Mouse (Mus musculus): ENCODE data around the gene Gpr179. TPM values are rescaled to one million over a fixed set of nuclear protein-coding genes. Genes with fewer than 3 reads are reported as not detected.
A peak's percentile ranks its signal among the peaks of the same experiment; 100 is the strongest.
"Not testable (repeated sequence)": the region's sequence is repeated elsewhere in the genome, so short reads cannot be mapped to it uniquely, and the experiment has no call there.

Gpr179 gene
- polyA plus RNA-seq, 1 experiment from 2014 or later = 0.03 TPM

GRCm38 (mm10) chr11:97363644-97363995 lies 11.7 kb upstream of the Gpr179 start:
- Histone ChIP-seq H3K27ac (ENCODE audit: low read depth, low read length) (no peak overlapping the region), H3K4me2 (ENCODE audit: low read depth, low read length, severe bottlenecking) (peak overlapping the region; percentile 82), H3K36me3 (ENCODE audit: control insufficient read depth, insufficient read depth, low read length) (no peaks in the 10 kb centered on the region), H3K4me1 (replicated peaks; ENCODE audit: control insufficient read depth, insufficient read depth, low read length) (peaks cover 13% of the 10 kb centered on the region), H3K27me3 (ENCODE audit: control insufficient read depth, insufficient read depth, low read length) (no peaks in the 10 kb centered on the region), H3K9ac (ENCODE audit: low read length) (peak overlapping the region; percentile 95), H3K4me3 (ENCODE audit: low read depth, low read length) (peak overlapping the region; percentile 96), H3K9me3 (ENCODE audit: control insufficient read depth, low read length) (no peaks in the 10 kb centered on the region)
- DNase-seq (ENCODE audit: low spot score) (no peak), ATAC-seq (replicated peaks; ENCODE audit: low FRiP score) (no peak)
- 1% methylated on average over 7 of the region's 7 CpGs for WGBS

- H3K4me1 ChIP-seq (replicated peaks; ENCODE audit: control insufficient read depth, insufficient read depth, low read length) = peaks cover 13% of the 10 kb centered on the region
- peak overlapping the region; percentile 74 for H3K27ac ChIP-seq (ENCODE audit: low read depth, low read length)
- peak overlapping the region; percentile 95 for H3K9ac ChIP-seq (ENCODE audit: low read length)
- H3K27me3 ChIP-seq (ENCODE audit: control insufficient read depth, insufficient read depth, low read length) = no peaks in the 10 kb centered on the region
- peak overlapping the region; percentile 96 for H3K4me3 ChIP-seq (ENCODE audit: low read depth, low read length)
- H3K4me2 ChIP-seq (ENCODE audit: low read depth, low read length, severe bottlenecking) = peak overlapping the region; percentile 82
- no peaks in the 10 kb centered on the region for H3K36me3 ChIP-seq (ENCODE audit: control insufficient read depth, insufficient read depth, low read length)
- no peaks in the 10 kb centered on the region for H3K9me3 ChIP-seq (ENCODE audit: control insufficient read depth, low read length)
- ATAC-seq (replicated peaks; ENCODE audit: low FRiP score) = no peak
- DNase-seq (ENCODE audit: low spot score) = peak; percentile 79
- WGBS = under 1% methylated on average over 49 of the region's 49 CpGs
These were observed 11.2 kb upstream of the Gpr179 start for GRCm38 (mm10) chr11:97362943-97363643.

- DNase-seq (ENCODE audit: low spot score) (no peak), ATAC-seq (replicated peaks; ENCODE audit: low FRiP score) (peak; percentile 47; the same call in 1 of the 2 replicates)
- Histone ChIP-seq H3K4me1 (replicated peaks; ENCODE audit: control insufficient read depth, insufficient read depth, low read length) (peaks cover 13% of the 10 kb centered on the region), H3K4me2 (ENCODE audit: low read depth, low read length, severe bottlenecking) (peak overlapping the region; percentile 82), H3K9me3 (ENCODE audit: control insufficient read depth, low read length) (no peaks in the 10 kb centered on the region), H3K4me3 (ENCODE audit: low read depth, low read length) (peak overlapping the region; percentile 96), H3K36me3 (ENCODE audit: control insufficient read depth, insufficient read depth, low read length) (no peaks in the 10 kb centered on the region), H3K27me3 (ENCODE audit: control insufficient read depth, insufficient read depth, low read length) (no peaks in the 10 kb centered on the region), H3K27ac (ENCODE audit: low read depth, low read length) (peak overlapping the region; percentile 74), H3K9ac (ENCODE audit: low read length) (peak overlapping the region; percentile 95)
- 1% methylated on average over 32 of the region's 39 CpGs for WGBS
These were observed 10.7 kb upstream of the Gpr179 start for GRCm38 (mm10) chr11:97362649-97362942.

GRCm38 (mm10) chr11:97361948-97362648 lies 10.2 kb upstream of the Gpr179 start, which contains the start of gene Socs7:
Gene Socs7, plus strand, starts transcription at chr11:97362551.
- H3K36me3 ChIP-seq (ENCODE audit: control insufficient read depth, insufficient read depth, low read length) = no peaks in the 10 kb centered on the region
- no peaks in the 10 kb centered on the region for H3K9me3 ChIP-seq (ENCODE audit: control insufficient read depth, low read length)
- H3K27me3 ChIP-seq (ENCODE audit: control insufficient read depth, insufficient read depth, low read length) = no peaks in the 10 kb centered on the region
- ATAC-seq (replicated peaks; ENCODE audit: low FRiP score) (peak; percentile 95), DNase-seq (ENCODE audit: low spot score) (peak; percentile 97)
- peak within 1 kb of the TSS; percentile 95 for H3K9ac ChIP-seq (ENCODE audit: low read length)
- H3K4me2 ChIP-seq (ENCODE audit: low read depth, low read length, severe bottlenecking) = peak within 1 kb of the TSS; percentile 82
- under 1% methylated on average over 33 of the region's 81 CpGs for WGBS
- peak within 1 kb of the TSS; percentile 74 for H3K27ac ChIP-seq (ENCODE audit: low read depth, low read length)
- H3K4me3 ChIP-seq (ENCODE audit: low read depth, low read length) = peak within 1 kb of the TSS; percentile 96
- H3K4me1 ChIP-seq (replicated peaks; ENCODE audit: control insufficient read depth, insufficient read depth, low read length) = peaks cover 13% of the 10 kb centered on the region

- H3K27me3 ChIP-seq (ENCODE audit: control insufficient read depth, insufficient read depth, low read length); H3K27ac ChIP-seq (ENCODE audit: low read depth, low read length); H3K9ac ChIP-seq (ENCODE audit: low read length); H3K9me3 ChIP-seq (ENCODE audit: control insufficient read depth, low read length); ATAC-seq (replicated peaks; ENCODE audit: low FRiP score); H3K4me1 ChIP-seq (replicated peaks; ENCODE audit: control insufficient read depth, insufficient read depth, low read length); H3K36me3 ChIP-seq (ENCODE audit: control insufficient read depth, insufficient read depth, low read length); H3K4me3 ChIP-seq (ENCODE audit: low read depth, low read length); H3K4me2 ChIP-seq (ENCODE audit: low read depth, low read length, severe bottlenecking): not testable (repeated sequence)
- DNase-seq (ENCODE audit: low spot score) = peak; percentile 80
- WGBS = 16% methylated on average over 4 of the region's 6 CpGs
These were observed 5.8 kb upstream of the Gpr179 start for GRCm38 (mm10) chr11:97357663-97358062.

- no peak overlapping the region for H3K4me2 ChIP-seq (ENCODE audit: low read depth, low read length, severe bottlenecking)
- H3K4me1 ChIP-seq (replicated peaks; ENCODE audit: control insufficient read depth, insufficient read depth, low read length) = peaks cover 3% of the 10 kb centered on the region; the same call in 1 of the 2 replicates
- H3K4me3 ChIP-seq (ENCODE audit: low read depth, low read length) = no peak overlapping the region
- no peaks in the 10 kb centered on the region for H3K27me3 ChIP-seq (ENCODE audit: control insufficient read depth, insufficient read depth, low read length)
- no peak overlapping the region for H3K27ac ChIP-seq (ENCODE audit: low read depth, low read length)
- ATAC-seq (replicated peaks; ENCODE audit: low FRiP score) = no peak
- no peak for DNase-seq (ENCODE audit: low spot score)
- 90% methylated on average over 7 of the region's 7 CpGs for WGBS
- H3K36me3 ChIP-seq (ENCODE audit: control insufficient read depth, insufficient read depth, low read length) = no peaks in the 10 kb centered on the region
- no peak overlapping the region for H3K9ac ChIP-seq (ENCODE audit: low read length)
- H3K9me3 ChIP-seq (ENCODE audit: control insufficient read depth, low read length) = no peaks in the 10 kb centered on the region
These were observed 3.4 kb upstream of the Gpr179 start for GRCm38 (mm10) chr11:97355247-97355646.

- Histone ChIP-seq H3K9ac (ENCODE audit: low read length) (no peak overlapping the region), H3K9me3 (ENCODE audit: control insufficient read depth, low read length) (no peaks in the 10 kb centered on the region), H3K4me1 (replicated peaks; ENCODE audit: control insufficient read depth, insufficient read depth, low read length) (peaks cover 3% of the 10 kb centered on the region; the same call in 1 of the 2 replicates), H3K27me3 (ENCODE audit: control insufficient read depth, insufficient read depth, low read length) (no peaks in the 10 kb centered on the region), H3K4me2 (ENCODE audit: low read depth, low read length, severe bottlenecking) (no peak overlapping the region), H3K27ac (ENCODE audit: low read depth, low read length) (no peak overlapping the region), H3K36me3 (ENCODE audit: control insufficient read depth, insufficient read depth, low read length) (no peaks in the 10 kb centered on the region), H3K4me3 (ENCODE audit: low read depth, low read length) (no peak overlapping the region)
- DNase-seq (ENCODE audit: low spot score) (no peak), ATAC-seq (replicated peaks; ENCODE audit: low FRiP score) (no peak)
- WGBS = 80% methylated on average over 2 of the region's 2 CpGs
These were observed 2.8 kb upstream of the Gpr179 start for GRCm38 (mm10) chr11:97354646-97355045.

- no peak for DNase-seq (ENCODE audit: low spot score)
- no peaks in the 10 kb centered on the region for H3K9me3 ChIP-seq (ENCODE audit: control insufficient read depth, low read length)
These were observed 1.2 kb upstream of the Gpr179 start for GRCm38 (mm10) chr11:97352935-97353597.

More at GRCm38 (mm10) chr11:97352935-97353597, 1.2 kb upstream of the Gpr179 start:
- ATAC-seq (replicated peaks; ENCODE audit: low FRiP score) = no peak
- Histone ChIP-seq H3K27me3 (ENCODE audit: control insufficient read depth, insufficient read depth, low read length) (no peaks in the 10 kb centered on the region), H3K4me1 (replicated peaks; ENCODE audit: control insufficient read depth, insufficient read depth, low read length) (peaks cover 3% of the 10 kb centered on the region; the same call in 1 of the 2 replicates), H3K9ac (ENCODE audit: low read length) (no peak overlapping the region), H3K36me3 (ENCODE audit: control insufficient read depth, insufficient read depth, low read length) (no peaks in the 10 kb centered on the region), H3K27ac (ENCODE audit: low read depth, low read length) (no peak overlapping the region), H3K4me3 (ENCODE audit: low read depth, low read length) (no peak overlapping the region), H3K4me2 (ENCODE audit: low read depth, low read length, severe bottlenecking) (no peak overlapping the region)
- WGBS = 77% methylated on average over 4 of the region's 4 CpGs

Data from forebrain, embryonic 11.5 days (tissue).